ENCODE assay signal across 23 mouse cellular contexts in the genomic region with DNA sequence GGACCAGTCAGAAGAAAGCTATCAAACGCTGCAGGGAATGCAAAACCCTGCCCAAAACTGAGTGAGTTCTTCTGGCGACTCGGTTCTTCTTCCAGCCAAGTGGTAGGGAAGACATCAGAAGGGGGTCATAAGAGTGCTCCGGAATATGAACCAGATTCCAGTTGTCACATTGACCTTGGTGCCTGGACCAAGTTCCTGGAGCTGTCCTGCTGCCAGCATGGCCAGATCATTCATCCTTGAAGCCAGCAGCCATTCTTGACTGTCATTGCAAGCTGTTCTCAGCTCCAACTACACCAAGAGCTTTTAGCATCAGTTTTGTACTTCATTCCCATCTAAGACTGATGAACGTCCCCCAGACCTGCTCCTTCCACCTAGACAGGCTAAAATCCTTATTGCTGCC. TPM values are rescaled to one million over a fixed set of nuclear protein-coding genes. Genes with fewer than 3 reads are reported as not detected.
DNase-seq lines count a peak whose midpoint lies in the region; ATAC-seq and TF ChIP-seq lines count a peak whose summit lies in the region.
"Had no signal": no experiment of that assay in that cellular context is flagged by ENCODE, and none has a peak within 500 bp of the region (broad histone marks: within the 10 kb centered on the region; RNA-seq: fewer than 3 reads in every experiment).

No protein-coding gene starts in this region.

- ATAC-seq in forebrain, embryonic 11.5 days (replicated peaks; ENCODE audit: low FRiP score): no peak
- ATAC-seq: forebrain, embryonic 13.5 days; forebrain, postnatal 0 days; hindbrain, embryonic 16.5 days; inflammation-experienced regulatory T-cells, adult 6 months had no signal

- no peak for TF ChIP-seq CTCF in kidney, adult 2 months (conservative IDR thresholded peaks at IDR 0.05; ENCODE audit: insufficient read depth, insufficient read length, low read depth, low read length)

- no peak overlapping the region for H3K4me2 ChIP-seq in forebrain, embryonic 11.5 days (ENCODE audit: low read depth, low read length, severe bottlenecking)
- H3K4me2 ChIP-seq: embryonic facial prominence, embryonic 13.5 days; forebrain, embryonic 13.5 days; heart, embryonic 13.5 days; hindbrain, embryonic 12.5 days had no signal

- WGBS in kidney, adult 2 months: 46% methylated on average over 5 of the region's 5 CpGs
- 65% methylated on average over 5 of the region's 5 CpGs for WGBS in forebrain, embryonic 11.5 days

- H3K9ac ChIP-seq in forebrain, embryonic 11.5 days (ENCODE audit: low read length): no peak overlapping the region
- H3K9ac ChIP-seq: embryonic facial prominence, embryonic 13.5 days; forebrain, embryonic 13.5 days; forebrain, postnatal 0 days; heart, embryonic 13.5 days; hindbrain, embryonic 12.5 days had no signal

- H3K4me1 ChIP-seq in kidney, adult 2 months (ENCODE audit: control insufficient read depth, insufficient read depth, low read length): no peaks in the 10 kb centered on the region; the same call in 1 of the 2 replicates
- no peaks in the 10 kb centered on the region for H3K4me1 ChIP-seq in forebrain, embryonic 11.5 days (replicated peaks; ENCODE audit: control insufficient read depth, insufficient read depth, low read length)
- H3K4me1 ChIP-seq: forebrain, embryonic 13.5 days; hindbrain, embryonic 12.5 days had no signal

- peak; percentile 79 for DNase-seq in kidney, adult 2 months
- no peak for DNase-seq in kidney, postnatal 14 days
- peak; percentile 46 to 67 for DNase-seq in kidney, postnatal 36 days
- DNase-seq in kidney, postnatal 10 days: no peak
- DNase-seq in adrenal gland, postnatal 25 days: peak; percentile 33
- DNase-seq in forebrain, embryonic 11.5 days (ENCODE audit: low spot score): no peak
- DNase-seq: cerebellum, adult 18-20 months; cerebellum, adult 9-11 months; cerebellum, postnatal 36 days; forebrain, postnatal 0 days; gastrocnemius, postnatal 25 days; heart, postnatal 36 days had no signal

- H3K4me3 ChIP-seq in kidney, adult 2 months (ENCODE audit: insufficient read depth, low read depth, low read length): no peak overlapping the region
- no peak overlapping the region for H3K4me3 ChIP-seq in forebrain, embryonic 11.5 days (ENCODE audit: low read depth, low read length)
- H3K4me3 ChIP-seq: embryonic facial prominence, embryonic 13.5 days; forebrain, embryonic 13.5 days; heart, embryonic 13.5 days; hindbrain, embryonic 12.5 days had no signal

- no peaks in the 10 kb centered on the region for H3K9me3 ChIP-seq in forebrain, embryonic 11.5 days (ENCODE audit: control insufficient read depth, low read length)
- H3K9me3 ChIP-seq: embryonic facial prominence, embryonic 13.5 days; forebrain, embryonic 13.5 days; heart, embryonic 13.5 days; hindbrain, embryonic 12.5 days had no signal

- TF ChIP-seq POLR2A in kidney, adult 2 months (IDR thresholded peaks at IDR 0.05; ENCODE audit: low read depth, low read length): no peak

- H3K27ac ChIP-seq in kidney, adult 2 months (ENCODE audit: insufficient read depth, low read depth, low read length): no peak overlapping the region
- H3K27ac ChIP-seq in forebrain, embryonic 11.5 days (ENCODE audit: low read depth, low read length): no peak overlapping the region
- H3K27ac ChIP-seq: embryonic facial prominence, embryonic 13.5 days; forebrain, embryonic 13.5 days; heart, embryonic 13.5 days; hindbrain, embryonic 12.5 days had no signal

- no peaks in the 10 kb centered on the region for H3K27me3 ChIP-seq in kidney, adult 2 months (replicated peaks; ENCODE audit: control insufficient read depth, insufficient read depth, low read length)
- H3K27me3 ChIP-seq in forebrain, embryonic 11.5 days (ENCODE audit: control insufficient read depth, insufficient read depth, low read length): no peaks in the 10 kb centered on the region
- H3K27me3 ChIP-seq: CH12.LX; embryonic facial prominence, embryonic 13.5 days; forebrain, embryonic 13.5 days; heart, embryonic 13.5 days; hindbrain, embryonic 12.5 days had no signal

- H3K36me3 ChIP-seq in kidney, adult 2 months (ENCODE audit: control insufficient read depth, insufficient read depth, low read length): no peaks in the 10 kb centered on the region
- no peaks in the 10 kb centered on the region for H3K36me3 ChIP-seq in forebrain, embryonic 11.5 days (ENCODE audit: control insufficient read depth, insufficient read depth, low read length)
- H3K36me3 ChIP-seq: embryonic facial prominence, embryonic 13.5 days; heart, embryonic 13.5 days; hindbrain, embryonic 12.5 days had no signal

RNA-seq across cellular contexts. Expression of gene Gm26657, which starts 23.1 kb away (rescaled TPM):
- not detected in 2 replicates for polyA plus RNA-seq in kidney, adult 2 months (2012; rRNA removed)
- total RNA-seq in adrenal gland, postnatal 25 days (2021): not detected in 2 replicates
- polyA plus RNA-seq in forebrain, embryonic 11.5 days (2014; fragmentation: Nextera tagmentation; extraction: Ambion mirVana): not detected in 2 replicates
- total RNA-seq: CH12.LX; forebrain, postnatal 0 days; gastrocnemius, adult 18-20 months; gastrocnemius, postnatal 25 days; granulocyte monocyte progenitor cell, adult 5-6 weeks; heart, adult 8-10 months; heart, postnatal 36 days had no signal
- polyA plus RNA-seq: embryonic facial prominence, embryonic 13.5 days; forebrain, embryonic 13.5 days; forebrain, postnatal 0 days; heart, embryonic 13.5 days; heart, postnatal 0 days; hindbrain, embryonic 12.5 days; hindbrain, embryonic 16.5 days; inflammation-experienced regulatory T-cells, adult 6 months had no signal

RNA-seq across cellular contexts. Expression of gene Actl7b, which starts 24.4 kb away (rescaled TPM):
- polyA plus RNA-seq in kidney, adult 2 months (2012; rRNA removed): 0.25 and 0.57 TPM in 2 replicates
- not detected in 2 replicates for total RNA-seq in adrenal gland, postnatal 25 days (2021)
- 0.19 TPM in 1 of 2 replicates, not detected in the other for polyA plus RNA-seq in forebrain, embryonic 11.5 days (2014; fragmentation: Nextera tagmentation; extraction: Ambion mirVana)
- total RNA-seq: gastrocnemius, adult 18-20 months; gastrocnemius, postnatal 25 days; granulocyte monocyte progenitor cell, adult 5-6 weeks; heart, adult 8-10 months; heart, postnatal 36 days had no signal
- polyA plus RNA-seq: embryonic facial prominence, embryonic 13.5 days; forebrain, embryonic 13.5 days; forebrain, postnatal 0 days; heart, embryonic 13.5 days; heart, postnatal 0 days; hindbrain, embryonic 12.5 days; hindbrain, embryonic 16.5 days; inflammation-experienced regulatory T-cells, adult 6 months had no signal

RNA-seq across cellular contexts. Expression of gene Actl7a, which starts 26.4 kb away (rescaled TPM):
- 0.07 and 0.16 TPM in 2 replicates for polyA plus RNA-seq in kidney, adult 2 months (2012; rRNA removed)
- not detected in 2 replicates for total RNA-seq in adrenal gland, postnatal 25 days (2021)
- 0.12 TPM in 1 of 2 replicates, not detected in the other for polyA plus RNA-seq in forebrain, embryonic 11.5 days (2014; fragmentation: Nextera tagmentation; extraction: Ambion mirVana)
- total RNA-seq: forebrain, postnatal 0 days; gastrocnemius, adult 18-20 months; gastrocnemius, postnatal 25 days; granulocyte monocyte progenitor cell, adult 5-6 weeks; heart, adult 8-10 months; heart, postnatal 36 days had no signal
- polyA plus RNA-seq: embryonic facial prominence, embryonic 13.5 days; forebrain, embryonic 13.5 days; forebrain, postnatal 0 days; heart, embryonic 13.5 days; heart, postnatal 0 days; hindbrain, embryonic 12.5 days; hindbrain, embryonic 16.5 days; inflammation-experienced regulatory T-cells, adult 6 months had no signal

Comparison
In these comparisons a context has a peak if more than half of its experiments do, and no peak if none do; other contexts are left out.
1. DNase-seq: peak in kidney, adult 2 months (single experiment), kidney, postnatal 36 days (2 of 2) and adrenal gland, postnatal 25 days (single experiment); none in kidney, postnatal 14 days (single experiment), kidney, postnatal 10 days (single experiment) and forebrain, embryonic 11.5 days (single experiment).